Mouse (Mus musculus) kidney, postnatal 25 days (tissue): ENCODE data around the gene Gm20388.
A peak's percentile ranks its signal among the peaks of the same experiment; 100 is the strongest.

ENCODE experiments used
- DNase-seq, 2 experiments: peaks; one replicate each; pipeline ENCODE4 v3.0.0; 2021; ENCODE audit warnings: mixed read lengths in 2 of 2

The Gm20388 gene

DNA sequence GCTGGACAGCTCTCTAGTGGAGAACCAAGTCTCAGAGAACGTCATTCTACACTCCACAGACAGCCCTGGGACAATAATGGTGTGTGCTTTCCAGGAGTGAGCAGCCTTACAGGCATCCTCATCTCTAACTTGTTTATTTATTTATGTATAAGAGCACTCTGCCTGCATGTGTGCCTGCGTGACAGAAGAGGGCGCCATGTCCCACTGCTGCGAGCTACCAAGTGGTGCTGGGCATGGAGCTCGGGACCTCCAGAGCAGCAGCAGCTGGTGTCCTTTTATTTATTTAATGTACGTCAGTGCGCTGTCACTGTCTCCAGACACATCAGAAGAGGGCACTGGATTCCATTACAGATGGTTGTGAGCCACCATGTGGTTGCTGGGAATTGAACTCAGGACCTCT lies 3016.1 kb downstream of the Gm20388 start:
- no peak for DNase-seq

DNA sequence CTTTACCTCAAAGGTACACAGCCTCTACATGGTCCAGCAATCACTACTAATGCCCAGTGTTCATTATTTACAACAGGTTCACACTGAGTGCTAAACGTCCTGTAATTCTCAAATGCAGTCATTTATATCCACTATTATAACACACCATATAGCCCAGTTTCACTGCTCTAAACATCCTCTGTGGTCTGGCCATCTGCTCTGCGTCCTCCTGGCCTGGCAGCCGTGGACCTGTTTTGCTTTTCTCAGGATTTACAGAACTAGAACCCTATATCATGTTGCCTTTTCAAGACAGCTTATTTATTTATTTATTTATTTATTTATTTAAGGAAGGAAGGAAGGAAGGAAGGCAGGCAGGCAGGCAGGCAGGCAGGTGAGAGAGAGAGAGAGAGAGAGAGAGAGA lies 3017.2 kb downstream of the Gm20388 start:
- DNase-seq = no peak

DNA sequence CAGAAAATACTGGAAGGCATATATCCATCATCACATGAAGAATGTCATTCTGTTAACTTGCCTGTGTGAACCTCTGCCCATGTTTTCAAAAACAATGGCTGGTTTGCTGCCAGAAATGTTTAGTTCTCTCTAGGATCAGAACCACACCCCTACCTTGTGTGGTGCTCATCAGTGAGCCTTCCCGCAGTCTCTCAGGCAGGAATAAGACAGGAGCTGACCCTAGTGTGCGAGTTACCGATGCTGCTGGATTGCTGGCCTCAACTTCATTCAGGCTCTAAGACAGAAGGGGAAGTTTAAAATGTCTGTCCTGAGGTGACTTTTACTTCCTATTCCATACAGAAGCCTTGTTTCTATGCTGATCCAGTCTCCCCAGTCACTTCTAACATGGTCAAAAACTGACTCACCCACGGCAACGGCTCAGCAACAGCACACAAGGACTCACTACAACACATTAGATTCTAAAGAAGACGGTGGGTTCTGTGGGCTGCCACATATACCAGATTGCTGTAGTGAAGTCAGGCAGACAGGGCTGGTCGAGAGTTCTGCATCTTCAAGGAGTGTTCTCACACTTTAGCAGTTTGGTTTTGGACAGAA lies 3018.1 kb downstream of the Gm20388 start:
- DNase-seq = no peak

DNA sequence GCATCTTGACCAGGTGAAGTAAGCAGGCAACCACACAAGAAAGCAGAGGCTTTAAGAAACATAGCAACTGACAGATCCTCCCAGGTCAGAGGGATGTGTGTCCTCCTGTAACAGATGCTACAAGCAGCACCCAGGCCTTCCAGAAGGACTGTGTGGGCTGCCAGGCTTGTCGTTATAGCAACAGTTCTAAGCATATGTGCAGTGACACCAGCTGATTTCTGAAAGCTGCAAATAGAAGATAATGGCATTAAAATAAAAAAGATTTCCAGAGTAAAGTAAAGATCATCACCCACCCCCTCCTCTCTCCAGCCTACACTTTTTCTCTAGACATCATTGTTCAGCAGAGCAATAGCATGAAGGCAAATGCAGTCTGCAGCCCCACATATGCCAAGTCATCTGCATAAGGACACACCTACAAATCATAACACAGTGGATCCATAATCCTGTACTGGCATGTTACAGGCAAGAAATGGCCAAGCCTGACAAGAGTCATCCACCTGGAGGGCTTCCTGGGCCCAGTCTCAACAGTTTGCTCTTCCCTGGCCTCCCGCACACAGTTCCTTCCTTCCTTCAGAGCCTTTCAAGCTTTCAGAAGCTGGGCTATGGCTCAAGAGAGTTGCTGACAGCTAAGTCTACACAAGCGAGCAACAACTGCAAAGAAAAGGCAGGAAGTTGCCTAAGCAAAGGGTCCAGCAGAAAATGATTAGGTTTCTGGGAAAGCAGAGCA lies 3021.4 kb downstream of the Gm20388 start:
- DNase-seq = no peak

DNA sequence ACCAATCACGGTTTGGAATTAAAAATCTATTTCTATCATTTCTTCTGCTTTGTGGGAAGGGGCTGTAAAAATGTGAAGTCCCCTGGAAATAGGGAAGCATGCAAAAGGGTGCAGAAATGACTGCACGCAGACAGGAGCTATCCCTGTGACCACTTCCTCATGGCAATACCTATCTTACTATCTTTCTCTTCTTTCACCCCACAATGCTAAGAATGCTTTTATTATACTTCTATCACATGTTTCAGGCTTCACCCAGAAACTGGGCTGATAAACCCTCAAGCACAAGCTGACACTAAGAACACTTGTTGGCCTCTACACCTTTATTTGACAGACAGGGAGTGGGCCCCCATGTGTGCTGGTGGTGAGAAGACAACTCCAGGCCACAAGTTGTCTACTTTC lies 3021.9 kb downstream of the Gm20388 start:
- no peak for DNase-seq

DNA sequence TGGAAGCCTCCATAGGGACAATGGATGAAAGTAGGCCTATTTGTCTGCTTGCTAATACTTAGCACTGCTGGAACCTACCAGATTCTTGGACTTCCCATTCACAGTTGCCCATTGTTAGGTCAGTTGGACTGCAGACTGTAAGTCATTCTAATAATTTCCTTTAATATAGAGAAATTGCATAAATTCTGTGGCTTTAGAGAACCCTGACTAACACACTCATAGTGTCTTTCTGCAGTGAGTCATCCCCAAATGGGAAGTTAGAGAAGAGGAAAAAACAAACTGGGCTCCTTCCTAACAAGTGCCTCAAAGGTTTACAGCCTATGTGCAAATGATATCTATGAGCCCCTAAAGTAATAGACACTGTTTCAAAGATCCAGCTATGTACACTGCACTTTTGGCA lies 3023.3 kb downstream of the Gm20388 start:
- no peak for DNase-seq

DNA sequence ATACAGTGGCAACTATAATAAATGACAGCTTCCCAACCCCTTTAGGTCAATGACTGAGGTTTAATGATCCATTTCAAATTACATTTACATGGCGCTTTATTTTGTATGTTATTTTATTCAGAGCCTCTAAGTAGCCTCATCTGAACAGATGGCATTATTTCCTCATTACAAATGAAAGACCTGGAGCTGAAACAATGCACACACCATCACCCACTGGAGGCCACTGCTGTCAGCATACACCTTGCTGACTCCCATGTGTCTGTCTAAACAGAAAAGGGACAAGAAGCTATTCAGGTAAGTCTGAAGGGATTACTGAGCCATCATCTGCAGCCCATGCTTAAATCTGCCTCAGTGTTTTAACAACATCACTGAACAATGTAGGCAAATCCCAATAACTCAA lies 3024.5 kb downstream of the Gm20388 start:
- no peak for DNase-seq

DNA sequence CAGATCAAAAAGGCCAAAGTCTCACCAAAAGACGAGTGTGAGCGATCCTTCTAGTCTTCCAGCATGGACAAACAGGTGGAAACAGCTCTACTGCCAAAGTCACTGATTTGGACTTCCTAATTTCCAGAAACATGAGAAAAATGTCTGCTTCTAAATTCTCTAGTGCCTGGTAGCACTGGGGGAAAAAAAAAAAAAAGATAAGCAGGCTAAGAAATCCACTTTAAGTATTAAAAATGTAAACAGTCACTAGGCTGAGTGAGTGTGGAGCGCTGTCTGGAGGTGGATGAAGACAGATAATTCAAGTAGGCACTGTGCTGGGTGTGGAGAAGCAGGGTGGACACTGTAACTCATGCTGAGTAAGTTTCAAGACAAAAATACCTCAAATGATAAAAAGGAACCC lies 3025.3 kb downstream of the Gm20388 start:
- DNase-seq = no peak

DNA sequence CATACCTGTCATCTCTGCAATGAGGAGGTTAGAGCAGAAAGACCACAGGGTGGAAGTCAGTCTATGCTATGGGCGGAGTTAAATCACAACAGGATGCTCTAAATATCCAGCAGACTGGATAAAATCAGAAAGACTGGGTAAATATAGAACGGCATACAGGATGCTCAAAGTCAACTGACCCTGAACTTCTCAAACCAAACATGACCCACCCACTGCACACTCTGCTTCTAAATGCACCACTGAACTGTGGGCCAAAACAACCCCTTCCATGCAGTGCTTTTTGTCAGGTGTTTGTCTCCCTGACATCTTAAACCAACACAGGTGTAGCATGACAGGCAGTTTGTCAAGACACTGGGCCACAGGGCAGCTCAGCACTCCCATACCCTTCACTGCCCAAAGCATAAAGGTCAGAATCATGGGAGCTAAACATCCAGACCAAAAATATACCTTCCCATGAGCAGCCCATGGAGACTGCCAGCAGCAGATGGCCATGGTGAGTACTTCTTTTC lies 3027.0 kb downstream of the Gm20388 start:
- no peak for DNase-seq

DNA sequence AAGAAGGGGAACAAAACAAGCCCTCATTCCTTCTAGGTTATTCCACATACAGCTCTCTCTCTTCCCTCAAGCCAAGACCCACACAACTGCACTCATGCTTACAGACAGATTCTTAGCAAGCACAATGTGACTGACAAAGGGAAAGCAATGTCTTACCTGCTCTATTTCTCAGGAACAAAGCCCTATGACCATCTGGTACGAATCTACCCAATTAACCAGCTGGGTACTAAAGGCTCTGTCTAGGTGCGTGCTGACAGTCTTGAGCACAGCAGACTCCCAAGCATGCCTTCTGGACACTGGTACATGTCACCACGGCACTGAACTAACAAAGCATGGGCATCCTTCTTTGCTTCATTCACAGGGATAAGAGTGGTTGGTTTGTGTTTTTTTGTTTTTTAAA lies 3027.5 kb downstream of the Gm20388 start:
- DNase-seq = no peak

DNA sequence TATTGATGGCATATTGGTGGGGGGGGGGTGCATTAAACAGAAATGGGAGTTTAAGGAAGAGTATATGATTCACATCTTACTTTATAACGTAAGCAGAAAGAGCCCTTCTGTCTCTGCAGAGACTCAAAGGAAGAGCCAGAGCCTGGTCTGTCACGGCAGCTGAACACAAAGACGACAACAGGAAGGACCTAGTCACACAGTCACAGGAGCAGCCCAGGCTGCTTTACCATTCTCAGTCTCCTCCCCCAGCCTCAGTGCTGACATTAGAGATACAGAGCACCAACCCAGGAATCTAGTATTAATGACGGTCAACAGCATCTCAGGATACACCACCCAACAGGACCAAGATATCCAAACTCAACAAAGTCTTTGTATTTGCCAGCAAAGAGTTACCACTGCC lies 3027.9 kb downstream of the Gm20388 start:
- peak in 1 of 2 experiments; percentile 26 for DNase-seq

DNA sequence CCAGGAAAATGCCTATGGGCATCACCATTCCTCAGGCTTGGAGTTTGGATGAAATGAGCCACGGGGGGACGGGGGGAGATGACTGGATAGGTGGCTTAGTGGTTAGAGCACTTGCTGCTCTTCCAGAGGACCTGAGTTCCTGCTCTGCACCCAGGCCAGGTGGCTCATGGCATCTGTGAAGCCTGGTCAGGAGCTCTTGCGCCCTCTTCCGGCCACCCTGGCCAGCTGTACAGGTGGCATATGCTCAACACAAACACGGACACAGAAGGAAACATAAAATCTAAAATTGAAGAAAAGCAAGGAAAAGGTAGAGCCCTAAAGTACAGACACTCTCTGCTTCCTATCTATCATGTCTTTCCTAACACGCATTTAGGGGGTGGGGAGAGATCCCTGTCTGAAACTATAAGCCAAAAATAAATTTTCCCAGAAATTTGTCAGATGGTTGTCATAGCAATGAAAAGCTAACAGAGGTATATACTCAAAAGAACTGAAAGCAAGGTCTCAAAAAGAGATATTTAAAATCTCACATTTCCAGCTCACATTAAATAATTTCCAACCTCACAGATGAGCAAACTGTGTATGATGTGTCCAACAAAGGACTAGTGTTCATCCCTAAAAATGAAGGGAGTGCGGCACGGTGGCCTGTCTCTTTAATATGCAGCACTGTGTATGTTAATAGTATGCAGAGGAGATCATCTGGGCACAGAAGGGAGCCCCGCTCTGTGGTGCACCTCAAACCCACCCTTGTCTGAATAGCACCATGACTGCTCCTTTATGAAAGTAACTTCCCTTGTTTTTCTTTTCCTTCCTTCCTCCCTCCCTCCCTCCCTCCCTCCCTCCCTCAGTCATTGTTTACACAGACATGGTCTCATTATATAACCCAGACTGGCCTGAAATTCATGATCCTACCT lies 3032.4 kb downstream of the Gm20388 start:
- DNase-seq = peak; percentile 28 to 46

DNA sequence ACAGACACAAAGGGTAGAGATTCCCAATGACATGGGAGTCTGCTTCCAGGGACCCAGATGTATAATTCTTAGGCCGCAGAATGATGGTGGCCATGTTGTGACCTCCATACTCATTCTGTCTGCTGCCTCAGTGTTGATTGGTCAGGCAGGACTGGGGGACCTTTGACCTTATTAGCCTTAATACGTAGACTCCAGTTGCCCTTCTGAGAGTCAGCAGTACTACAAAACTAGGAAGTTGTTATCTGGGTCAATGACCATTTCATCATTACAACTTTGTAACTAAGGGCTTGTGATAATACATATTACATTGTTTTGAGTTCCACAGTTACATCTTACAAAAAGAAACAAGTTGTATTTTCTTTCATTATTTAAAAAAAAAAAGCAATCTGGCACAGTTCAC lies 3035.1 kb downstream of the Gm20388 start:
- no peak for DNase-seq

DNA sequence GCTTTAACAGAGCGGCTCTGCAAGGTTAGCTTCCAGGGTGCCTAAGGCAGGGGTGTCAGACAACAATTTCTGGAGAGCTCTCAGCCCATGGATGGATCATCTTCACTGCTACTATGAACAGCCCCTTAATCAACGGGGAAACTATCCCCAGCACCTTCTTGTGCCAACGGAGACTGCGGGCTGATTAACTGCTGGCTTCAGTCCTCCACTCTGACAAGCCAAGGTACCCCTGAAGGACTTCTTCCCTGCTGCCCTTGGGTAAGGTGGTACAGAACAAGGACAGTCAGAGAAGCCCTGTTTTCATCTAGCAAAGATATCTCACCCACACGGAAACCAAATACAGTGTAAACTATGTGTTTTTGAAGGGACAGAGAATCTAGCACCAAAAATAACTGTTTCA lies 3039.1 kb downstream of the Gm20388 start:
- no peak for DNase-seq

DNA sequence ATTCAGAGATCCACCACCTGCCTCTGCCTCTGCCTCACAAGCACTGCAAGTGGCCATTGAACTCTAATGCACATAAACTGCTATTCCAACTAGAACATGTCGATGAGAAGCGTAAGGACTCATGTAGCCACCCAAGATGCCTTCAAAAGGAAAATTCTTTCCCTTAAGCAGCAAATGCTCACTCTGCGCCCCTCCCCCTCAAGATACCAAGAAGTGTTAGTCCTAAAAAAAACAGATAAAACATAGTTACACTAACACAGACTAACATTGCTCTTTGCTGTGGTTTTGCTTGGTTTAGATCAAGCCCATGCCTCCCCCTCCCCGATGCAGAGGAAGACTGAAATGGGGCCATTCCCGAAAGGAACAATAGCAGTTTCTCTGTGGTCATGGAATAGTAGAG lies 3040.8 kb downstream of the Gm20388 start:
- no peak for DNase-seq

DNA sequence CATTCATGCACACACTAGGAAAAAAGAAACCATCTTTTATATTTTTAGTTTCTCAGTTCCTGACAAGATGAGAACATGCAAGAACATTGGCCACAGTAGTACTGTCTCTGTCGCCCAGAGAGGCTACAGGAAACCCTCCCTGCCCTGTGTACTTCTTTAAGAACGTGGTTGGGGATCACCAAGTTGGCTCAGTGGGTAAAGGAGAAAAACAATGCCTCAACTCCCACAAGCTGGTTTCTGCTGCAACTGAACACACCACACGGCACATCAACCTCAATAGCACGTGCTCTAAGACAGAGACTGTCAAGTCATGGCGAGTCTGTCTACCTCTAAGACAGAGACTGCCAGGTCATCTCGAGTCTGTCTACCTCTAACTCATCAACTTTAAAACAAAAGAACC lies 3042.4 kb downstream of the Gm20388 start:
- no peak for DNase-seq

DNA sequence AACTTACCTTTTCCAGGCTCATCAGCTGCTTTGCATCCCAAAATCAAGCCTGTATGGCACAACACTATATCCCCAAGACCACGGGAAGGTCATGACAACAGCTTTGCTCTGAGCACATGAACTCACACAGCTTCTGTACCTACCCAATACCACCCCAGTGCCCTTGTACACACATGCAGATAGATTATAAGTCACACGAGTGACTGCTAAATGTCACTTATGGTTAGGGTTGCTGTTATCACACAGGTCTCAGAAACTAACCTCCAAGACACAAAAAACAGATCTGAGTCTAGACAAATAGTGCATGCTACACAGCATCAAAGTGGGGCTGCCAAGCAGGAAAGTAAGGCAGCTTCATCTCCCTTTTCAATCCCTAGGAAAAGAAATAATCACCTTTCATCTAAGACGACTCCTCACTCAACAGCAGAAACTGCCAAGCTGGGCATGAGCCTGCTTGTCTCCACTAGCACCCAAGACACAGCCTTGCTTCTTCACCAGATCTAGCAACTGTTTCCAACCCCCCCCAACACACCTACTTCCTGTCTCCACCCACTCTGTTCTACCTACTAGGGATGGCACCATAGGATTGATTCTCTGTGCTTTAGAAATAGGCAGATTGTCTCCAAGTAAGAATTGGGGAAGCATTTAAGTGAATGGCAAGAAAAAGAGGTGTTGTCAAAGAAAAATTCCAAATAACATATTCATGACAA lies 3043.6 kb downstream of the Gm20388 start:
- no peak for DNase-seq

DNA sequence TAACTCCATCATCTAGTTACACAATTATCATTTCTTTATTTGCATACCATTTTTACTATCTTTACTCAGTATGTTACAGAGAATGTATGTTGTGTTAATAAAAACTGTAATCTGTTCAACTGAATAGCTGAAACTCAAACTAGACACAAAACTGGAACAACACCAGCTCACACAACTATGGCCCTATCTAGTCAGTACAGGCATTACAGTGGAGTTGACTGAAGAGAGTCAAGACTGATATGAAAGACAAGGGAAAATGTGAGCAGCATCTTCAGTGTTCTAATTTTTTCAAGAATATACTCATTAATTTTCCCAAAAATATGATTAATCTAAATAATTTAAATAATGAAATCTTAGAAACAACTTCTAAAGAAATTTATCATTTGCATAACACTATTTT lies 3044.6 kb downstream of the Gm20388 start:
- no peak for DNase-seq

DNA sequence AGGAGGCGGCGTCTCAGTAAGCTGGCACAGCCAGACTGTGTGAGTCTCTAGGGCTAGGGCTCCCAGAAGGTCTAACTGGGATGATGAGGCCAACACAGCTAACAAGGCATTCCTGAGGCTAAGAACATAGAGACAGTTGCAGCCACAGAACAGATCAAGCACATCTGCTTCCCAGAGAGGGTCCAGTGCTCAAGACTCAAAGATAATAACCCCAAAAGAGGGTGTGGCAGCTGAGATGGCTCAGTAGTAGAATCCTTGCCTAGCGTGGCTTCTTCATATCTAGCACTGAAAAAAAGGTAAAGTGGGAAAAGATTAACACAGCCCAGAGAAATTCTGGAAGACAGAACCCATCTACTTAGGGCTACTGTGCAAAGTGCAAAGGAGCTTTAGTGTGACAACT lies 3045.4 kb downstream of the Gm20388 start:
- DNase-seq = no peak

DNA sequence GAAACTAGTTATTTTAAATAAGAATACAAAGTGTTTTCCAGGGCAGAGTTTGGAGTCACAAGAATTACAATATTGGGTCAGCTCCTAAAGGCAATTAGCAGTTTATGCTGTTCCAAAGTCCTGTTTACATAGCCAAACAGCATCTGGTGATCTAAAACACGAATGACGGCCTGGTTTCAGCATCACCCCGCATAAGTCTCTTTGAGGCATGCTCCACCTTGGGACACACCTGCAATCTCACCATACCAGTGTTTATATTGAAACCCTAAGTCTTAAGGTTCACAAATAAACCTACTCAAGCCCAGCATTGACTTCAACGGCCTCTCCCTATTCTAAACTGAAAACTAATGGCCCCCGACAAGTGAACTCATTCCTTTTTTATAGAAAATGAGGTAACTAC lies 3049.7 kb downstream of the Gm20388 start:
- no peak for DNase-seq

DNA sequence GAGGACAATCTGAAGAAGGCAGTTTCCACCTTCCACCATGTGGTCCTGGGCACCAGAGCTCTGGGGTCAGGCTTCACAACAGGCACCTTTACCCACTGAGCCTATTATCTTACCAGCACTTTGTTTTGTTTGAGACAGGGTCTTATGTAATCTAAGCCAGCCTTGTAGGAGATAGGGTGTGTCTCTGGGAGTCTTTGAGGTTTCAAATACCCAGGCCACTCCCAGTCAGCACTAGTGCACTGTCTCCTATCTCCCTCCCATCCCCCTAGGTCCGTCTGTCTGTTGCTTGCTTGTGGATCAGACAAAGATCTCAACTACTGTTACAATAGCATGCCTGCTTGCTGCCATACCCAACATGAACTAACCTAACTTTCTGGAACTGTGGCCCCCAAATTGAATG lies 3050.3 kb downstream of the Gm20388 start:
- DNase-seq = no peak

DNA sequence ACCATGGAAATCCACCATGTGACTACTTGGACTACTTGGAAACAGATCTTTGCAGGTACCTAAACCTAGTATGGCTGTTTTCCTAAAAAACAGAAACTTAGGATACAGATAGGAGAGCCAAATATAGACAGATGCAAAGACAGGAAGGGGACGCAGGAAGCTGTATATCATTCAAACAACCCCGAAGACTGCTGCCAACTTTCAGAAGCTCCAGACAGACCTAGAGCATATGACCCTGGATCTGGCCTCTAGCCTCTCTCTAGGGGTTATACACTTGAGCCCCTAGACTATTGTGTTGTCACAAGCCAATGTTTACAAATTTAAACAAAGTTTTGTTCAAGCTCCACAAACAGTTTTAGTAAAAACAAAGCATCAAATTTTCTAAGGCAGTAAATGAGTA lies 3050.8 kb downstream of the Gm20388 start:
- DNase-seq = peak; percentile 41 to 47

DNA sequence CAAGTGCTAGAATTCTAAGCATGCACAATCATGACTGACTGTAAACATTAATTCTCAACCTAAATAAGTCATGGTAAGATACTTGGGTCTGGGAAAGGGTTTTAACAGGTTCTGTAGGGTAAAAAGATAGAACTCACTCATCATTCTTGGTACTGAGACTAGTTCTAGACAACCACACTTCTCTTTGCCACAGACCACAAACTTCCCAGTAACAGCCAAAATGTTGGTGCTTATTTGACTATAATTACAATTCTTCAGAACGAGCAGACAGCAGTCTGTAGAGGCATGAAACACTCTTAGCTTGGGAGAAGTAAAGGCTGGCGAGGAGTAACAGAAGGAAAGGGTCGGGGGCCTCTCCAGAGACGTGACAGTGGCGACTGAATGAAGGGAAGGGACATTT lies 3051.4 kb downstream of the Gm20388 start:
- DNase-seq = no peak
